Mouse (Mus musculus) CH12.LX (cell line): ENCODE results near the gene Trim44. TPM values are rescaled to one million over a fixed set of nuclear protein-coding genes. Genes with fewer than 3 reads are reported as not detected.

Source experiments
- DNase-seq: peaks from one replicate; pipeline ENCODE4 v3.0.0-alpha.2; 2013; ENCODE audit errors: extremely low read depth
- H3K27ac ChIP-seq: 2 replicates; pipeline ENCODE4 v1.5.1; 2012; ENCODE audit warnings: low read depth, mild to moderate bottlenecking, control low read depth, moderate library complexity; ENCODE audit not compliant: insufficient read depth
- H3K27me3 ChIP-seq: replicated peaks from 2 replicates; pipeline ENCODE3; 2012; ENCODE audit warnings: inconsistent platforms
- H3K36me3 ChIP-seq, 2 experiments: replicated peaks in 1 of 2; 2 replicates each; pipeline versions ENCODE3 to v1.6.1; 2012; ENCODE audit warnings: inconsistent platforms in 1 of 2, low read length in 1 of 2, mild to moderate bottlenecking in 1 of 2, mixed read lengths in 1 of 2, moderate library complexity in 1 of 2; ENCODE audit not compliant: control insufficient read depth in 1 of 2, insufficient read depth in 1 of 2
- H3K4me1 ChIP-seq, 2 experiments: 2 replicates each; pipeline ENCODE4 v1.6.1; 2012; ENCODE audit warnings: inconsistent platforms in 1 of 2, moderate library complexity in 1 of 2; ENCODE audit not compliant: insufficient read depth in 2 of 2, control insufficient read depth in 1 of 2
- H3K4me2 ChIP-seq: 2 replicates; pipeline ENCODE4 v1.6.1; 2012; ENCODE audit warnings: low read depth, mild to moderate bottlenecking, control low read depth; ENCODE audit not compliant: poor library complexity, insufficient read depth, severe bottlenecking
- H3K4me3 ChIP-seq, 3 experiments: fragments of 150-350 bp in 1 of 3; sonication (generic) in 1 of 3; replicated peaks in 1 of 3; 2 replicates each; pipeline versions ENCODE3 to v1.5.1; 2011 to 2012; ENCODE audit warnings: low read depth in 2 of 3, low read length in 2 of 3, mild to moderate bottlenecking in 2 of 3, moderate library complexity in 2 of 3, control low read depth in 1 of 3, improper control_type of control experiment in 1 of 3, inconsistent platforms in 1 of 3, mixed read lengths in 1 of 3; ENCODE audit not compliant: poor library complexity in 1 of 3
- H3K79me2 ChIP-seq: replicated peaks from 2 replicates; pipeline ENCODE4 v1.6.1; 2012; ENCODE audit warnings: mild to moderate bottlenecking, moderate library complexity; ENCODE audit not compliant: control insufficient read depth, poor library complexity, insufficient read depth, severe bottlenecking; ENCODE audit errors: extremely low read depth
- H3K9ac ChIP-seq: 2 replicates; pipeline ENCODE4 v1.6.1; 2012; ENCODE audit warnings: low read depth, mild to moderate bottlenecking, control low read depth, moderate library complexity; ENCODE audit not compliant: insufficient read depth
- H3K9me3 ChIP-seq: replicated peaks from 2 replicates; pipeline ENCODE3; 2012; ENCODE audit warnings: low read length, inconsistent platforms, mixed read lengths
- EP300 ChIP-seq: IDR thresholded peaks from 2 replicates; pipeline ENCODE4 v1.6.1; 2011; ENCODE audit warnings: low read length, improper control_type of control experiment
- HCFC1 ChIP-seq: IDR thresholded peaks from 2 replicates; pipeline ENCODE4 v1.6.1; 2012; ENCODE audit warnings: low read depth, mild to moderate bottlenecking, inconsistent platforms, low read length, improper control_type of control experiment
- IRF4 ChIP-seq: IDR thresholded peaks from 2 replicates; pipeline ENCODE4 v1.6.1; 2014; ENCODE audit warnings: low read depth, mild to moderate bottlenecking, inconsistent platforms, low read length, improper control_type of control experiment
- MAX ChIP-seq: IDR thresholded peaks from 2 replicates; pipeline ENCODE4 v1.6.1; 2011; ENCODE audit warnings: low read length, improper control_type of control experiment
- MXI1 ChIP-seq: IDR thresholded peaks from 2 replicates; pipeline ENCODE4 v1.6.1; 2011; ENCODE audit warnings: mild to moderate bottlenecking, low read depth, low read length, improper control_type of control experiment
- PAX5 ChIP-seq: IDR thresholded peaks from 2 replicates; pipeline ENCODE4 v1.6.1; 2012; ENCODE audit warnings: low read length, inconsistent platforms, mixed read lengths
- POLR2A ChIP-seq: IDR thresholded peaks from 2 replicates; pipeline ENCODE4 v1.6.1; 2011; ENCODE audit warnings: low read depth, mild to moderate bottlenecking, improper control_type of control experiment, low read length
- SIN3A ChIP-seq: IDR thresholded peaks from 2 replicates; pipeline ENCODE4 v1.6.1; 2012; ENCODE audit warnings: low read length, improper control_type of control experiment, inconsistent platforms
- SMC3 ChIP-seq: IDR thresholded peaks from 2 replicates; pipeline ENCODE4 v1.6.1; 2011; ENCODE audit warnings: low read depth, low read length, improper control_type of control experiment
- TBP ChIP-seq: conservative IDR thresholded peaks from 2 replicates; pipeline ENCODE4 v1.6.1; 2011; ENCODE audit warnings: low read depth, low read length, improper control_type of control experiment
- TCF12 ChIP-seq: IDR thresholded peaks from 2 replicates; pipeline ENCODE4 v1.6.1; 2014; ENCODE audit warnings: low read depth, mild to moderate bottlenecking, inconsistent platforms, low read length, improper control_type of control experiment
- USF1 ChIP-seq: IDR thresholded peaks from 2 replicates; pipeline ENCODE4 v1.6.1; 2014; ENCODE audit warnings: low read depth, mild to moderate bottlenecking, inconsistent platforms, low read length, improper control_type of control experiment
- USF2 ChIP-seq: conservative IDR thresholded peaks from 2 replicates; pipeline ENCODE4 v1.6.1; 2011; ENCODE audit warnings: low read depth, low read length, improper control_type of control experiment
- ZKSCAN1 ChIP-seq: IDR thresholded peaks from 2 replicates; pipeline ENCODE4 v1.6.1; 2012; ENCODE audit warnings: low read depth, inconsistent platforms, low read length, improper control_type of control experiment, borderline replicate concordance
- ZNF384 ChIP-seq: IDR thresholded peaks from 2 replicates; pipeline ENCODE4 v1.6.1; 2012; ENCODE audit warnings: low read depth, low read length, improper control_type of control experiment, inconsistent platforms
- dilution Hi-C: fragments of 300-500 bp; cut with MboI; formaldehyde crosslinking; loops from 2 replicates; pipeline ENCODE4 v1.14.3; 2020; ENCODE audit warnings: low sequenced_read_pairs; ENCODE audit not compliant: extremely low pct_unique_long_range_greater_than_20kb, extremely low pct_ligation_motif_present
- in situ Hi-C: fragments of 300-500 bp; cut with MboI; formaldehyde crosslinking; loops from 3 replicates; pipeline ENCODE4 v1.14.3; 2019; ENCODE audit warnings: low sequenced_read_pairs, low pct_ligation_motif_present, low pct_unique_long_range_greater_than_20kb, mixed read lengths
- polyA plus RNA-seq: library from polyadenylated mRNA; unstranded; fragments of >175 nt; gene quantifications from 2 replicates; pipeline ENCODE4 v1.2.1, GENCODE M21; 2012; ENCODE audit warnings: low read depth; ENCODE audit not compliant: insufficient read length
- total RNA-seq, 2 experiments: library from RNA; depleted of rRNA; stranded (reverse); fragments of 300-350 nt in 1 of 2; fragments of >200 nt in 1 of 2; gene quantifications; 2 replicates each; pipeline ENCODE4 v1.2.3; 2012 to 2014

Gene Trim44
- total and polyA plus RNA-seq, 3 experiments = 22.7 to 77.5 (median 28.0) TPM

- Histone ChIP-seq H3K27me3 (no peaks in the 10 kb centered on the region), H3K4me2 (no peak overlapping the region), H3K4me3 (no peak overlapping the region), H3K9me3 (no peaks in the 10 kb centered on the region), H3K79me2 (peaks cover 40% of the 10 kb centered on the region), H3K36me3 (peaks cover 0 to 13% of the 10 kb centered on the region in 2 experiments), H3K9ac (no peak overlapping the region), H3K4me1 (peaks cover 0 to 25% of the 10 kb centered on the region in 2 experiments; a peak in 2 of 4 replicates), H3K27ac (no peak overlapping the region)
- TF ChIP-seq USF2 (no peak), POLR2A (no peak), PAX5 (no peak), HCFC1 (no peak), ZNF384 (no peak), TCF12 (no peak), MXI1 (no peak), EP300 (no peak), SIN3A (no peak), ZKSCAN1 (no peak), SMC3 (no peak), IRF4 (no peak)
- DNase-seq = no peak
- in situ Hi-C loops = no loop called here
- dilution Hi-C loops = no loop called here
These were observed 14.2 kb downstream of the Trim44 start for GRCm38 (mm10) chr2:102393457-102393856.

GRCm38 (mm10) chr2:102385328-102385902, 22.2 kb downstream of the Trim44 start:
- peaks cover 2% of the 10 kb centered on the region for H3K9me3 ChIP-seq
- no peak overlapping the region for H3K9ac ChIP-seq
- in situ Hi-C loops (no loop called here), dilution Hi-C loops (no loop called here)
- peaks cover 0 to 24% of the 10 kb centered on the region in 2 experiments for H3K36me3 ChIP-seq
- H3K27me3 ChIP-seq = no peaks in the 10 kb centered on the region
- TF ChIP-seq IRF4 (no peak), SIN3A (no peak), ZNF384 (peak; percentile 71; the same call in 1 of the 2 replicates), USF1 (no peak)
- H3K79me2 ChIP-seq = peaks cover 41% of the 10 kb centered on the region
- DNase-seq = no peak
- peaks cover 5 to 55% of the 10 kb centered on the region in 2 experiments; a peak in 3 of 4 replicates for H3K4me1 ChIP-seq
- no peak overlapping the region for H3K27ac ChIP-seq
- no peak overlapping the region for H3K4me3 ChIP-seq
- H3K4me2 ChIP-seq = no peak overlapping the region

- H3K9ac ChIP-seq = peak overlapping the region; percentile 23
- H3K9me3 ChIP-seq = peaks cover 2% of the 10 kb centered on the region
- H3K4me1 ChIP-seq = peaks cover 5 to 55% of the 10 kb centered on the region in 2 experiments; a peak in 3 of 4 replicates
- H3K4me3 ChIP-seq = peak overlapping the region; percentile 20 to 46 (median 32)
- TF ChIP-seq TCF12 (peak; percentile 40; the same call in 1 of the 2 replicates), IRF4 (no peak), HCFC1 (no peak), ZKSCAN1 (no peak), MAX (no peak), TBP (no peak)
- peaks cover 0 to 31% of the 10 kb centered on the region in 2 experiments for H3K36me3 ChIP-seq
- H3K27ac ChIP-seq = peak overlapping the region; percentile 81
- dilution Hi-C loops = no loop called here
- H3K4me2 ChIP-seq = peak overlapping the region; percentile 93
- DNase-seq = peak; percentile 47
- H3K79me2 ChIP-seq = peaks cover 39% of the 10 kb centered on the region
- no peaks in the 10 kb centered on the region for H3K27me3 ChIP-seq
- in situ Hi-C loops = no loop called here
These were observed 23.1 kb downstream of the Trim44 start for GRCm38 (mm10) chr2:102384496-102384895.
